Mouse (Mus musculus): Measurements from ENCODE around the gene Atf4.

The Atf4 gene

DNA sequence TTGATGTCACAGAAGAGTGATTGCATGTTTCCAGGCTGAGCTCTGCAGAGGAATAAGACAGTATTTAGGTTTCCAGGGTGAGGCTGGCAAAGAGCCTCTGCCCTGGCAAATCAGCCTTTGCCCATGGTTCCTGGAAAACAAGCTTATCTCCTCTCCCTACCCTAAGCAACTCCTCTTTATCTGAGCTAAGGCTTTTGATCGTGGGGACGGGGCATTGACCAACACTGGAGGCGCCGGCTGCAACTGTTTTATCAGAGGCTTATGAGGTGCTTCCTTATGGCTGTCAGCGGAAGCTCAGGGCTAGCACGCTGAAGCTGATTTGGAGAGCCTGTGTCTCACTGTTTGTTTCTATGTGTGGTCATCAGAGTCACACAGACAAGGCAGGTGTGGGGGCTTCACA is 4.4 kb upstream of the Atf4 start:
- DNase-seq: no peak

DNA sequence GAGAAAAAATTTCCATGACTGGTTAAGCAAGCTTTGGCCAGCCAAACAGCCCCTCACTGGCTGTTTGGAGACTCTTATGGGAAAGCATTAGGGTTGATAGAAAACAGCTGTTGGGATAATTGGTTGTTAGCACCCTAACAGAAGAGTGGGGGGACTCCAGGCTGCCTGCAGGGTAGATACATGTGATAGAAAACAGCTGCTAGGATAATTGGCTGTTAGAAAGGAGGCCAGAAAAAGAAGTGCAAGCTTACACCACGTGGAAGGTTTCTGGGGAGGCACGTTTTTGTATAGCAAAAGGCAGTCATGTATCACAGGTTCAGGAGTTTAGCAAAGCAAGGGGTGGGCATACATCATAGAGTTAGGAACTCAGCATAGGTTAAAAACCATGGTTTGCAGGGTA is 1.5 kb upstream of the Atf4 start:
- DNase-seq: peak; percentile 32

DNA sequence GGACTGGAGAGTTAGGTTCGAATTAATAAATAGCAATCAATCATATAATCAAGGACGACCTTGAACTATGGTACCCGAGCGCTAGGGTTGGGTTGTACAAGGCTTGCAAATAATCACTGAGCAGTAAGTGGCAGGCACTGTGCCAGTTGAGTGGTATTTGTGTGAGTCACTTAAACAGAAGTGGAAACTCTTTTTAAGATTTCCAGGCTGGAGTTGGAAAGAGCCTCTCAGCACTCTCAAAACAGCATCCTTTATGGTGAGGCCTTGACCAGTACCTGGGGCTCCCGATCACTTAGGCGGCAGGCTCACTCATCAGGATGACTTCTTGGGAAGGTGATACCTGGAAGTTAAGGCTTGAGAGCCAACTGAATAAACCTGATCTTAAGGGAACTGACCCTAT is 777 bp upstream of the Atf4 start:
- DNase-seq: no peak

DNA sequence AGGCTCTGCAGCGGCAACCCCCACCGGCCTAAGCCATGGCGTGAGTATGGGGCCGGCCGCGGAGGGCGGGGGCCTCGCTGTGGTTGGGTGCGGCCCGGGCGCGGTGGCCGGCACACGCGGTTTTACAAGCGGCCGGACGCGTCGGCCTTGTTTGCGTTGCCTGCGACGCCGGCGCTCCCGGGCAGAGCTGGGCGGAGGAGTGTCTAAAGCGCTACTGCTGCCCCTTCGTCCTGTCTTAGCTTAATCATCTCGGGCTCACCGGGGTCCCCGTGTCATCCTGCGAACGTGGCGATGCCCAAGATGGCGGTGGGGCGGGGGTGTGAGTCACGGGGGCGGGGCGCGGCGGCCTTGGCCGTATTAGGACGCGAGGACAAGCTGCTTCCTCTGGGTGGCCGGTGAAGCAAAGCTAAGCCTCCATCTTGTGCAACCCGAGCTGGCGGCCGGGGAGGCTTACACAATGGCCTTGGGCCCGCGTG is 700 bp downstream of the Atf4 start:
- DNase-seq: peak; percentile 93

DNA sequence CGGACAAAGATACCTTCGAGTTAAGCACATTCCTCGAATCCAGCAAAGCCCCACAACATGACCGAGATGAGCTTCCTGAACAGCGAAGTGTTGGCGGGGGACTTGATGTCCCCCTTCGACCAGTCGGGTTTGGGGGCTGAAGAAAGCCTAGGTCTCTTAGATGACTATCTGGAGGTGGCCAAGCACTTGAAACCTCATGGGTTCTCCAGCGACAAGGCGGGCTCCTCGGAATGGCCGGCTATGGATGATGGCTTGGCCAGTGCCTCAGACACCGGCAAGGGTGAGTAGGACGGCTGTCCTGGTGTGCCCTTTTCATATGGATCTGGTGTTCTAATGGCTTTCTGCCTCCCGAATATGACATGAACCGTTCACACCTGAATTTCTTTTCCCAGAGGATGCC is 1.3 kb downstream of the Atf4 start:
- DNase-seq: no peak

DNA sequence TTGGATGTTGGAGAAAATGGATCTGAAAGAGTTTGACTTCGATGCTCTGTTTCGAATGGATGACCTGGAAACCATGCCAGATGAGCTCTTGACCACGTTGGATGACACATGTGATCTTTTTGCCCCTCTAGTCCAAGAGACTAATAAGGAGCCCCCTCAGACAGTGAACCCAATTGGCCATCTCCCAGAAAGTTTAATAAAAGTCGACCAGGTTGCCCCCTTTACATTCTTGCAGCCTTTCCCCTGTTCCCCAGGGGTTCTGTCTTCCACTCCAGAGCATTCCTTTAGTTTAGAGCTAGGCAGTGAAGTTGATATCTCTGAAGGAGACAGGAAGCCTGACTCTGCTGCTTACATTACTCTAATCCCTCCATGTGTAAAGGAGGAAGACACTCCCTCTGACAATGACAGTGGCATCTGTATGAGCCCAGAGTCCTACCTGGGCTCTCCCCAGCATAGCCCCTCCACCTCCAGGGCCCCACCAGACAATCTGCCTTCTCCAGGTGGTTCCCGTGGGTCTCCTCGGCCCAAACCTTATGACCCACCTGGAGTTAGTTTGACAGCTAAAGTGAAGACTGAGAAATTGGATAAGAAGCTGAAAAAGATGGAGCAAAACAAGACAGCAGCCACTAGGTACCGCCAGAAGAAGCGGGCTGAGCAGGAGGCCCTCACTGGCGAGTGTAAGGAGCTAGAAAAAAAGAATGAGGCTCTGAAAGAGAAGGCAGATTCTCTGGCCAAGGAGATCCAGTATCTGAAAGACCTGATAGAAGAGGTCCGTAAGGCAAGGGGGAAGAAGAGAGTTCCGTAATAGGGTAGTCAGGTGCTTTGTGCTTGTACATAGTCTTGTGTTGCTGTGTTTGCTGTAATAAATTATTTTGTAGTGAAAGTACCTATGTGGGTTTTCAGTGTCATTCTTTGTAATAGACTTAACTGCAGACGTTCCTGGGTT is 1.9 kb downstream of the Atf4 start:
- DNase-seq: no peak

DNA sequence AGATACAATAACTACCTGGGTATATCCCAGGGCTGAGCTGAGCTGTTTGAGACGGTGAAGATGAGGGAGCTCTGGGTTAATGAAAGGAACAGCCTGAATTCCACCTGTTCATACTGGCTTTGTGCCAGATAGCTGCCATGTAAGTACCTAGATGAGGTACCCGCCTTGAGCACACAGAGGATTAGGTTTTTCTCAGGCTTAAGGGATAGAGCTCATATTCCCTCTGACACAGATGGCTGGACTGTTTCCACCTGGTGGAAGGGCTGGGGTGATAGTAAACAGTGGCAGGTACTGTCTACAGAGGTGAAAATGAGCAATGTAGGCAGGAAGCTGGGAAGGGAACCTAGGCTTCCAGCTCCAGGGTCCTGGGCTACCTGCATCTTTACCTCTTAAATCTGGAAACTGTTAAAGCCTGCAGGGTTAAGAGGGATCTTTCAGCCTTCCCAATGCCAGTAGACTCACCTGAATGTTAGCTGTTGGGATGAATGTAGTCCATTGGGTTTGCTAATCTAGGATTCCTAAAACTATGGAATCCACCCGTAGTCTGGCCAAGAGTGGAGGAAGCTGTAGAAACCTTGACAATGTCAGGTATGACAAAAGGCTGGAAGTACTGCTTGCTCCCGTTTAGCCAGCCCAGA is 2.7 kb downstream of the Atf4 start:
- DNase-seq: peak; percentile 76

DNA sequence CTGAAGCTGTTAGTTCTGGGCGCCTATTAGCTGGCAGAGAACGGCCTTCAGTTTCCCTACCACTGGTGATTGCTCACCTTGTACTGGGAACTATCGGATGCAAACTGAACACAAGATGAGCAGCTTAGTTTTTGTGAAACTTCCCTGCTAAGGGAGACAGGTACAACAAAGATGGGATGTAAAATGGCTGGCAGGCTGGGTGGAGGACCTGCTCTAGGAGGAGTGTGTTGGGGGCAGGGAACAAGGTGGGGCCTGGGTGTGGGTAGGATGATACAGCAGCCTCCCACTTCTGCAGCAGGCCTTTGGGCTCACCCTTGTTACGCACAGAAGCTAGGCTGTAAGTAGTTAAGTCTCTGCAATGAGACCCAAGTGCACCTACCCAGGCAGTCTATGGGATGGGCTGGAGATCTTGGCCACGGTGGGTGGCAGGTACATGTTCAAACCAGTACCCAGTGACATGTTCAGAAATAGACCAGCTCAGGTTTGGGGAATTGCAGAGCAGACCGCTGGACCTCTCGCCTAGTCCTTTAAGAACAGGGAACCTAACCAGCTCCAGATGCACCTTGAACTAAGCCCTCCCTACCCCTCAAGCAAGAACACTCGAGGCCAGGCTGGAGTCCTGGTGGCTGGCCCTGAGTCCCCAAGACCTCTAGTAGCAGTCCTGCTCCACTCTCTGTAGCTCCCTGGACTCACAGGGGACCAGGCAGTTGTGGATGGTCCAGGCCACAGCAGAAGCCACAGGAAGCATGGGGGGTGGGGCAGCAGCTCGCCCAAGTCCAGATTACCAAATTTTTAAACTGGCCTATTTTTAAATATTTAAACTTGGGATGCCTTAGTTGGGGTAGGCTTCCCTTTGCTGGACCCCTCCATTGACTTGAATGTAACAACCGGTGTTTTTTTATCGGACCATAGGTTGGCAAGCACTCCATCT is 3.5 kb downstream of the Atf4 start:
- peak; percentile 26 for DNase-seq

DNA sequence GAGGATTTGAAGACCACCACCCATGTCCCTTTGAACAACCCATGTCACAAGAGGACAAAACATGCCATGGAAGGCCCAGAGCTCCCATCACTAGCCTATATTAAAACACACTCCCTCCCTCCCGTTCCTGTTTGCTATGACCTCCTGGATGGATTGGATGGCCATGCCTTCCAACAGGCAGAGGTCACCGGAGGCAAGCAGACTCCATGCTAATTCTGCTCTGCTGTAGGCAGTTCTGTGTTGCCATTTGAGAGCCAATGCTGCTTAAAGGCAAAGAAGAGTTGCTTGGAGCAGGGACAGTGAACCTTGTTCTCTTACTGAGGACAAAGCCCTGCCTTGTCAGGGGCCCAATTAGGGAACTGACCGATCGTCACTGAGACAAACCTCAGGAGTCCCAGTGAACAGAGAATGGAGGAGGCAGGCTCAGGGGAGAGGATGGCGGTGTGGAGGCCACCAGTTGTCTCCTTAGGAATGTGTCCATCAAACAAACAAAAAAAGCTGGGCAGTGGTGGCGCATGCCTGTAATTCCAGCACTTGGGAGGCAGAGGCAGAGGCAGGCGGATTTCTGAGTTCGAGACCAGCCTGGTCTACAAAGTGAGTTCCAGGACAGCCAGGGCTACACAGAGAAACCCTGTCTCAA is 4.5 kb downstream of the Atf4 start:
- DNase-seq: peak; percentile 32

DNA sequence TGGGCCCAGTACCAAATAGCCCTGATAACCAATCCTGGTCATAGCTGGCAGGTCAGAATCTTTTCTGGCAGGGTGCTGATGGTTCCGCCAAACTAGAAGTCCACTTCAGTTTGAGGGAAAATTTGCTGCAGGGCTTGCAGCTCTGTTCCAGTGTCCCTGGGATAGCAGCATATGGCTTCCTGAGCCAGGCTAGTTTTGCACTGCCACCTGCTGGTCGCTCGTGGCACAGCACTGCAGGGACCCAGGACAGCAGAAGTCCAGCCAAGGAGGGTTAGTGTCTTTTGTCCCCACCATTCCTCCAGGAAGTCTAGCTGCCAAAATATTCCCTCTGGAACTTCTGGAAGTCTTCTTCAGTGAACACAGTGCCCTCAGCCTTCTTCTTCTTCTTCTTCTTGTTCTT is 5.7 kb downstream of the Atf4 start:
- DNase-seq: peak; percentile 88

DNA sequence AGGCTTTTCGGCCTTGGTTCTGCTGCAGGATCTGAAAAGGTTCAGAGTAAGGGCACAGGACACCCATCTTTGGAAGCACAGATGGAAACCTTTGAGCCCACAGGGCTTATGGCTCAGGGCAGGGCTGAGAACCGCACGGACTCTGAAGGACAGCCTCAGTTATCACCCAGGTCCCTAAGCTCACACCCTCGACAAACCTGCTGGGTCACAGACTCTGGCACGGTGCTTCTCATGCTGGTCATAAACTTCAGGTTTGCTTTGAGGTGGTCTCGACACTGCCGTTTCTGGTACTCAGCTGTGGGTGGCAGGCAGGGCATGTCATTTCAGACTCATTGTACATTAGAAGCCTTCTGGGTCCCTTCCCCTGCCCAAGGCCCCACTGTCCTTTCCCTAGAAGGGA is 6.1 kb downstream of the Atf4 start:
- no peak for DNase-seq

DNA sequence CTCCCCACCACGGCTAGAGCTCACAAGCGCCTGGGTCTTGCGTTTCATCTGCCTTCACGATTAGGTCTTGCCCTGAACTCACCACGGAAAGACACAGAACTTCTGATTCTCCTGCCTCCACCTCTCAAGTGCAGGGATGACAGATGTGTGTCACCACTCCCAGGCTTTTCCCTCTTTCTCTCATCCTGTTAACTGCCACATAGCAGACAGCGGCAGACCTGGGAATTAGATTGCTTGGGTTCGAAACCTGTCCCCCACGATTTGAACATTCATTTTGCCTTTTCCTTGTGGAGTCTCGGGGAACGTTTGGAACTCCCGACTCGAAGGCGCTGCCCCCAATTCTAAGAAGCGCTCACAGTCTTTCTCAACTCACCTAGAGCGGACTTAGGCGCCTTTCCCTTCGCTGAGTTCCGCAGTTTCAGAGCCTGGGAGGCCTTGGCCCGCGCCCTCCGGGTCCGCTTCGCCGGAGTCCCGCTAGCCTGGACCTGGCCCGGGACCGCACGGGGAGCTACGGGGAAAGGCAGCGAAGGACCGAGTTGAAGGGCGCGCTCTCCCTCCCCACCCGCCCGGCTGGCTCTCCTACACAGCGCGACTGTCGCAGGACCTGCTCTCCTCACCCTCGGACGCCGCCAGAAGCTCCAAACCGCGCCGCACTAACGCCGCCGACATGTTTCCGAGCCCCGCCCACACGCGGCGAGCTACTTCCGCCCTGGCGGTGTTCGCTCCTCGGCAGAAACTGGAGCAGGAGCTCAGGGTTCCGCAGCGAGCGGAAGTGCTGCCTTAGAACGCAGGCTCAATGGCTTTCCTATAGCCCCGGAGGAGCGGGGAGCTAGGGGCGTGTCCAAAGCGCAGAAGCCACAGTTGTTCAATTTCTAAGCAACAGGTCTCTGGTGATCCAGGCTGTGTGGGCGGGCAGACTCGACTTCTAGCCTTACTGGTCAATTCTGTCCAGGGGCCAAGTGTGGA is 8.9 kb downstream of the Atf4 start, which contains the start of gene Rps19bp1:
Gene Rps19bp1, minus strand, starts transcription at position 706 of the 966 bp plus-strand sequence.
- peak; percentile 96 for DNase-seq

DNA sequence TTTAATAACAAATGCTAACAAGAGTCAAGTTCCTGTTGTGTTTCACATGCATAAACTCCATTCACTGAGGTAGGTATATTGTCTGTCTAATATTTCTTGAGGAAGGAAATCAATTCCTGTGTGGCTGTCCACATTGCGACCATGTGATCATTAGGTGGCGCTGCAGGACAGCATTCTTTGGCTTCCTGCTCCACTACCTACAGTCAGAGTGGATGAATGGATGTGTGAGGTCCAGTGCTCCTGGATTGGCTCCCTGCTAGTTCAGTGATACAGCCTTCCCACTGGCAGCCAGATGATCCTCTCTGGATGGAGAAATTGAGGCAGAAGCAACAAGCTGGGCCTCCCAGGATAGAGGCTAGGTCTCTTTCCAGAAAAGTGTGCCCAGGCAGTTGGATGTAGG is 11.3 kb downstream of the Atf4 start:
- DNase-seq: peak; percentile 89

DNA sequence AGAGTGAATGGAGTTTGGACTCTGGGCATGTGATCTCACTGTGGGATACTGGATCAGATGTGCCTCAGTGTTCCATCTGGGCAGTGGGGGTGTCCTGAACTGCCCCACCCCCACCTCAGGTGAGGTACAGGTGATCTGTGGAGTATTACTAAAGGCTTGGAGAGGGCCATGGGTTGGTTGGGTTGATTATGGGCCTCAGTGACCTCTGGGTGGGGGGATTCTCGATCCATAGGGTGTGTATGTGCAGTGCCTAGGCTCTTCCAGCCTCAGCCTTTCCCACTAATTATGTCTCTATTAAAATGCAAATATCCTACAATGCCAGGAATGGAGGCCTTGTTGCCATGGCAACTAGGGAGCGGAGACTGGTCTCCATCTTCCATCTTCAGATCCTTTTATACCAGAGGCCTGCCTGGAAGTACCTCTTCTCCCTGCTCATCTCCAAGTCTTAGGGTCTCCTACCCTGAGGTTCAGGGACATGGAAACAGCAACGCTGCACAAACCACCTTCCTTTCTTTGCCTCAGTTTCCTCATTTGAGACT is 16.9 kb downstream of the Atf4 start:
- DNase-seq: no peak

DNA sequence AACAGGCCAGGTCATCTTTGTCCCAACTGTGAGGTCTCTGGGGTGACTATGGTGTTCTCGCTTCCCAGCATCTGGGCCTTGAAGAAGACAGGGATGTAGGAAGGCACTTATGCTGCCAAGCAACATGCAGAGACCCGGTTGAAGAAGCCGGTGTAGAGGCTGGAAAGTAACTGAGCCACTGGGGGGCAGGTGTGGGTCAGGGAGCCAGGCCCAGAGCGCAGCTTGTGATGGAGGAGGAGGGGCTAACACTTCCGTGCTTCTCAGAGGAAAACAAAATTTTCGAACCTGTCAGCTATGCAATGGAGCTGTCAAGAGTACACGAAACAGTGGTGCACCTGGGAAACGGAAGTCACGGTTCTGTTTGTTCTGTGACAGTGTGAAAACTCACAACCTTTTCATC is 22.1 kb downstream of the Atf4 start:
- peak; percentile 50 for DNase-seq

DNA sequence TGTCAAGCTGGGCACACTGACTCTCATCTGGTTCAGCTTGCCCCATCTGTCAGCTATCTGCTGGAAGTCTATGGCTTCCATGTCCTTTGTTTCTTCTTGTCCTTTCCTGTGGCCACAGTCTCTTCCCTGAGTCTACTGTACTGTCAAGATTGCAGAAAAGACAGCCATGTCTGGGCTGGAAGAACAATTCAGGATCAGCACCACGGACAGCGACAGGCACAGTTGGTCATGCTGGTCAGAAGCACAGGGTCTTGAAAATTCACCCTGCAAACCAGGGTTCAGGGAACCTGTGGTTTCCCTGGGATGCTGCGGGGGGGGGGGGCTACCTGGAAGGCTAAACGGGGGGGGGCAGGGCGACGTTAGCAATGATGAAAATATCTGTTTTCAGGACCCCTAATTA is 22.6 kb downstream of the Atf4 start:
- DNase-seq: peak; percentile 81

DNA sequence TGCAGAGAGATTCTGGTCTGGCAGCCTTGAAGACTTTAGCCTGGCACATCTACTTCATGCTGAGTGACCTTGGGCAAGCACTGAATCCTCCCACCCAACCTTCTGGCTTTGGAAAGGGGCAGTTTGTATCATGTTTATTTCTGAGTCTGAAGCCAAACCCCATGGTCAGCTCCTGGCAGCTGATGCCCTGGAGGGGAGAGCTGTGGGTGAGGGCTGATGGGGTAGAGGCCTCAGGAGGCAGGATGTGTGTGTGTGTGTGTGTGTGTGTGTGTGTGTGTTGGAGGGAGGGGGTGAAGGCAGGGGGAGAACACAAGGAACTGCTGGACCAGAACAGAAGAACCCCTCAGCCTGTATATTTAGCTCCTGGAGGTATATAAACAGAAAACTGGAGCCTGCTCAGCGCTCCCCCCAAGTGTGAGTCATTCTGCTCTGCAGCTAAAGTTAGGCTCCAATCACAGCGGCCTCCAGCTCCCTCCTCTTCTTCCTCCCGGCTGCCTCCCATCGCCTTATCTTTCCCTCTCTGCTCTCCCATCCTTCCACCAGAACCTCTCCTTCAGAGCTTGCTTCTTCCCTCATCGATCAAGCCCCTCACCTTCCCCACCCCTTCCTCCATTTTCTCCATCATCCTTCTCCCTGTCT is 23.3 kb downstream of the Atf4 start:
- no peak for DNase-seq

DNA sequence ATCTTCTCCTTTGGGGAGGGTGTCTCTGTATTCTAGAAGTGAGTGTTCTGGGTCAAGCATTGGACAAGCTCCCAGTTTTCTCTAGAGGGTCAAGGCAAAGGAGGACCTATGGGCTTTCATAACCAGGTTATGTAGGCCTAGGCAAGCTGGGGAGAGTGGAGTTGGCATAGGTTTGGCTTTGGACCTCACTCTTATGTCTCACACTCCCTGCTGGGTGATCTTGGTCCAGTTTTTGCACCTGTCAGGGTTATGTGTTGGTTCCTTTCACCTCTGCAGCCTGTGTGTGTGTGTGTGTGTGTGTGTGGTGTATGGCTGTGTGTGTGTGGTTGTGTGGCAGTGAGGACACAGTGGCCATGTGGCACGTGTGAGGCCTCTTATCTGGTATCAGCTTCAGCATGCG is 24.1 kb downstream of the Atf4 start:
- no peak for DNase-seq

DNA sequence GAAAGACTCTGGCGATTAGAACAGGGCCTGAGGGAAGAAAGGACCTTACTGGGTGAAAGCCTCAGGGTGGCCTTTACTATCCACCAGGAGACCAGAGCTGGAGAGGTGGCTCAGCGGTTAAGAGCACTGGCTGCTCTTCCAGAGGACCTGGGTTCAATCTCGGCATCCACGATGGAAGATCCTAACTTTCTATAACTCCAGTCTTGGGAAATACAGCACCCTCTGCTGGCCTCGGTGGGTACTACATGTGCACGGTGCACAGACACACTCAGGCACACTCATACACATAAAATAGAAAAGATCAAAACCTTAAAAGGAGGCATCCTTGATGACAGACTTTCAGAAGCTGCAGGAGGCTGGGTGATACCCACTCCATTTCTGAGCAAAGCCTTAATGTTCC is 25.7 kb downstream of the Atf4 start:
- peak; percentile 67 for DNase-seq

DNA sequence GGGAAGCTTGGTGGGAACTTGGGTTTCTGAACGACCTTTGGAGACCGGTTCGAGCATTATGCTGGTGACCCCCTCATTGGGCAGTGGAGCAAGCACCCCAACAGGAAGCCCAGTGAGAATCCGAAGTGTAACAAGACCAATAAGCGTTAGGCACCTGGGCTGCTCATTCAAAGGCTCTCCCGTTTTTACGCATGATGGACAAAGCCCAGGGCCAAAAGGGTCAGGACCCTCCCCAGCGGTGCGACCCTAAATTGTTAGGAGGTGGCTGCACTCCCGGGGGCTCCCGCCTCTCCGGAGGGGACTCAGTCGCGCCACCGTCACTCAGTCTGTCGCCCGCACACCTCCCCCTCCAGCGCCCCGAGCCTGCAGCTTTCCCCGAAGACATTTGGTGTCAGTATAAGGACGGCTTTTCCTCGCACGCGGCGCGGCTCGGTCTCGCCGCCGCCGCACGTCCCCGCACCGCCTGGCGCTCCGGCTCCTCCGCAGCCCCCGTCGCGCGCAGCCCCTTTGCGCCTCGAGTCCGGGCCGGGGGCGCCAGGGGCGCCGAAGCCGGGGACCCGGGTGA is 31.9 kb downstream of the Atf4 start, which contains the start of gene Cacna1i:
Gene Cacna1i, plus strand, starts transcription at position 388 of the 565 bp plus-strand sequence.
- peak; percentile 59 for DNase-seq
